Mouse (Mus musculus): Measurements from ENCODE around the gene Tmem217.

- TF ChIP-seq GATA1 (IDR thresholded peaks at IDR 0.05; ENCODE audit: borderline replicate concordance, low read length): no peak
- no peak for TF ChIP-seq FLI1 (IDR thresholded peaks at IDR 0.05; ENCODE audit: low read length)
Observed at GRCm38 (mm10) chr17:29498028-29498427, 54.2 kb downstream of the Tmem217 start.

All from megakaryocyte, embryonic 14.5 days (primary cell).